Mouse (Mus musculus) ES-Bruce4 (cell line): ENCODE measurements around the gene Tlr12.

Experiments
- CTCF ChIP-seq: IDR thresholded peaks from one replicate; pipeline ENCODE4 v1.8.1; 2011; ENCODE audit warnings: low read depth, low read length
- EP300 ChIP-seq: IDR thresholded peaks from 2 replicates; pipeline ENCODE4 v1.6.1; 2011; ENCODE audit warnings: low read depth, low read length; ENCODE audit not compliant: insufficient read depth
- POLR2A ChIP-seq: IDR thresholded peaks from one replicate; pipeline ENCODE4 v1.8.1; 2011; ENCODE audit warnings: low read length; ENCODE audit not compliant: insufficient read depth

- TF ChIP-seq POLR2A (no peak), CTCF (peak; percentile 32), EP300 (no peak)
Measured at GRCm38 (mm10) chr4:128613326-128613725, 5.1 kb downstream of the Tlr12 start.
